Mouse (Mus musculus) olfactory bulb, adult 2 months (tissue): Measurements from ENCODE around the gene Cep63. TPM values are rescaled to one million over a fixed set of nuclear protein-coding genes. Genes with fewer than 3 reads are reported as not detected.

Experiments
- H3K27ac ChIP-seq: fragments of 200-500 bp; 2 replicates; pipeline ENCODE4 v1.5.1; 2012; ENCODE audit warnings: low read depth, low read length; ENCODE audit not compliant: insufficient read depth
- H3K4me1 ChIP-seq: fragments of 200-500 bp; 2 replicates; pipeline ENCODE4 v1.6.1; 2012; ENCODE audit warnings: low read length; ENCODE audit not compliant: control insufficient read depth, insufficient read depth
- H3K4me3 ChIP-seq: fragments of 200-500 bp; 2 replicates; pipeline ENCODE4 v1.5.1; 2012; ENCODE audit warnings: mild to moderate bottlenecking, low read depth, low read length, moderate library complexity; ENCODE audit not compliant: insufficient read depth
- CTCF ChIP-seq: fragments of 200-500 bp; IDR thresholded peaks from 2 replicates; pipeline ENCODE4 v1.5.1; 2012; ENCODE audit warnings: low read depth, mild to moderate bottlenecking, low read length, moderate library complexity; ENCODE audit not compliant: insufficient read depth
- POLR2A ChIP-seq: fragments of 200-500 bp; IDR thresholded peaks from 2 replicates; pipeline ENCODE4 v1.6.1; 2012; ENCODE audit warnings: mild to moderate bottlenecking, low read depth, low read length, moderate library complexity; ENCODE audit not compliant: insufficient read depth
- WGBS: fragments of 180-500 bp; shearing (Covaris S2); methylation state at CpG from one replicate; pipeline ENCODE4 v1.1.7; 2018; 5-methylcytosine and 5-hydroxymethylcytosine counted together
- polyA plus RNA-seq: library from polyadenylated mRNA; stranded (reverse); fragments of >200 nt; gene quantifications from 2 replicates; pipeline ENCODE4 v1.2.4, GENCODE M21; 2012; ENCODE audit warnings: low replicate concordance; ENCODE audit not compliant: missing spikeins, insufficient read depth, insufficient read length

The Cep63 gene
- polyA plus RNA-seq, 1 experiment: not detected

GRCm38 (mm10) chr9:102595662-102596436 is 30.5 kb downstream of the Cep63 start:
- TF ChIP-seq POLR2A (no peak), CTCF (no peak)

GRCm38 (mm10) chr9:102594667-102595393 is 31.5 kb downstream of the Cep63 start:
- no peaks in the 10 kb centered on the region for H3K4me1 ChIP-seq
- no peak for TF ChIP-seq CTCF
- H3K4me3 ChIP-seq: no peak overlapping the region
- H3K27ac ChIP-seq: no peak overlapping the region
- WGBS: 65% methylated on average over 6 of the region's 6 CpGs

More at GRCm38 (mm10) chr9:102595662-102596436, 30.5 kb downstream of the Cep63 start:
- H3K4me1 ChIP-seq: no peaks in the 10 kb centered on the region
- no peak overlapping the region for H3K4me3 ChIP-seq
- 83% methylated on average over 8 of the region's 8 CpGs for WGBS
- H3K27ac ChIP-seq: no peak overlapping the region

- no peak overlapping the region for H3K27ac ChIP-seq
- no peak overlapping the region for H3K4me3 ChIP-seq
- WGBS: 86% methylated on average over 5 of the region's 5 CpGs
- no peaks in the 10 kb centered on the region for H3K4me1 ChIP-seq
- no peak for TF ChIP-seq CTCF
Measured at GRCm38 (mm10) chr9:102587347-102587746, 39.0 kb downstream of the Cep63 start.

GRCm38 (mm10) chr9:102581921-102582469 is 44.3 kb downstream of the Cep63 start:
- Histone ChIP-seq H3K27ac (no peak overlapping the region), H3K4me3 (no peak overlapping the region), H3K4me1 (no peaks in the 10 kb centered on the region)
- WGBS: 79% methylated on average over 12 of the region's 12 CpGs
- TF ChIP-seq POLR2A (no peak), CTCF (no peak)

- no peak for TF ChIP-seq CTCF
- TF ChIP-seq POLR2A: no peak
- Histone ChIP-seq H3K4me3 (no peak overlapping the region), H3K4me1 (no peaks in the 10 kb centered on the region), H3K27ac (no peak overlapping the region)
- 82% methylated on average over 5 of the region's 5 CpGs for WGBS
Measured at GRCm38 (mm10) chr9:102577480-102577879, 48.9 kb downstream of the Cep63 start.

- no peaks in the 10 kb centered on the region for H3K4me1 ChIP-seq
- 91% methylated on average over 5 of the region's 5 CpGs for WGBS
- H3K27ac ChIP-seq: no peak overlapping the region
- TF ChIP-seq CTCF: no peak
- no peak for TF ChIP-seq POLR2A
- H3K4me3 ChIP-seq: no peak overlapping the region
Measured at GRCm38 (mm10) chr9:102572888-102573287, 53.4 kb downstream of the Cep63 start.

GRCm38 (mm10) chr9:102558463-102558862 is 67.9 kb downstream of the Cep63 start:
- H3K4me1 ChIP-seq: no peaks in the 10 kb centered on the region
- no peak for TF ChIP-seq CTCF
- no peak for TF ChIP-seq POLR2A
- no peak overlapping the region for H3K4me3 ChIP-seq
- WGBS: 93% methylated on average over 3 of the region's 3 CpGs
- H3K27ac ChIP-seq: no peak overlapping the region

GRCm38 (mm10) chr9:102553781-102554180 is 72.6 kb downstream of the Cep63 start:
- TF ChIP-seq POLR2A (no peak), CTCF (no peak)

GRCm38 (mm10) chr9:102551771-102552170 is 74.6 kb downstream of the Cep63 start:
- H3K4me1 ChIP-seq: no peaks in the 10 kb centered on the region
- TF ChIP-seq POLR2A (no peak), CTCF (no peak)
- H3K4me3 ChIP-seq: no peak overlapping the region
- H3K27ac ChIP-seq: no peak overlapping the region
- 81% methylated on average over 10 of the region's 10 CpGs for WGBS

More at GRCm38 (mm10) chr9:102553781-102554180, 72.6 kb downstream of the Cep63 start:
- H3K4me3 ChIP-seq: no peak overlapping the region
- no peak overlapping the region for H3K27ac ChIP-seq
- no peaks in the 10 kb centered on the region for H3K4me1 ChIP-seq
- 85% methylated on average over 3 of the region's 3 CpGs for WGBS
